Mouse (Mus musculus) stomach, postnatal 0 days (tissue): Measurements from ENCODE around the gene Gchfr. TPM values are rescaled to one million over a fixed set of nuclear protein-coding genes. Genes with fewer than 3 reads are reported as not detected.

Source experiments
- ATAC-seq: fragments of 200-750 bp; cut with Nextera tagmentation; 2 replicates; pipeline ENCODE4 v1.8.0; 2017; ENCODE audit not compliant: low FRiP score, low TSS enrichment
- DNase-seq: peaks from one replicate; pipeline ENCODE4 v3.0.0-alpha.2; 2016; ENCODE audit warnings: low spot score
- H3K27ac ChIP-seq: fragments of 300-500 bp; sonication (generic); replicated peaks from 2 replicates; pipeline ENCODE4 v1.5.1; 2014; ENCODE audit warnings: mild to moderate bottlenecking, control low read depth
- H3K27me3 ChIP-seq: fragments of 300-500 bp; sonication (generic); 2 replicates; pipeline ENCODE4 v1.6.1; 2014; ENCODE audit warnings: low read length; ENCODE audit not compliant: control insufficient read depth, insufficient read depth
- H3K36me3 ChIP-seq: fragments of 300-500 bp; sonication (generic); 2 replicates; pipeline ENCODE4 v1.6.1; 2014; ENCODE audit warnings: low read length, mixed read lengths; ENCODE audit not compliant: control insufficient read depth, insufficient read depth
- H3K4me1 ChIP-seq: fragments of 300-500 bp; sonication (generic); replicated peaks from 2 replicates; pipeline ENCODE4 v1.6.1; 2014; ENCODE audit warnings: antibody characterized with exemption; ENCODE audit not compliant: control insufficient read depth, insufficient read depth
- H3K4me2 ChIP-seq: fragments of 300-500 bp; sonication (generic); replicated peaks from 2 replicates; pipeline ENCODE4 v1.6.1; 2014; ENCODE audit warnings: low read depth, mild to moderate bottlenecking, control low read depth, moderate library complexity
- H3K4me3 ChIP-seq: fragments of 300-500 bp; sonication (generic); 2 replicates; pipeline ENCODE4 v1.5.1; 2014; ENCODE audit warnings: low read depth, low read length, control low read depth
- H3K9ac ChIP-seq: fragments of 300-500 bp; sonication (generic); 2 replicates; pipeline ENCODE4 v1.6.1; 2014; ENCODE audit warnings: mild to moderate bottlenecking, low read length, control low read depth, mixed read lengths
- H3K9me3 ChIP-seq: fragments of 300-500 bp; sonication (generic); 2 replicates; pipeline ENCODE4 v1.6.1; 2016; ENCODE audit warnings: low read length; ENCODE audit not compliant: control insufficient read depth
- CTCF ChIP-seq: IDR thresholded peaks from 2 replicates; pipeline ENCODE4 v1.5.1; 2016; ENCODE audit warnings: antibody characterized with exemption, low read depth, mild to moderate bottlenecking, moderate library complexity
- EP300 ChIP-seq: optimal IDR thresholded peaks from 2 replicates; pipeline ENCODE3; 2016; ENCODE audit warnings: antibody characterized with exemption
- WGBS: fragments of 180-500 bp; shearing (Covaris S2); extraction: QIAGEN DNeasy Blood & Tissue Kit; methylation state at CpG from one replicate; pipeline ENCODE4 v1.1.7; 2014; 5-methylcytosine and 5-hydroxymethylcytosine counted together
- polyA plus RNA-seq: library from polyadenylated mRNA; unstranded; fragments of >200 nt; fragmentation: Nextera tagmentation; extraction: Ambion mirVana; gene quantifications from 2 replicates; pipeline ENCODE4 v1.2.1, GENCODE M21; 2015

Gchfr gene
- polyA plus RNA-seq, 1 experiment from 2014 or later: 1.3 TPM

GRCm38 (mm10) chr2:119209176-119209507, 41.6 kb downstream of the Gchfr start:
- Histone ChIP-seq H3K4me1 (no peaks in the 10 kb centered on the region), H3K36me3 (peaks cover 10% of the 10 kb centered on the region), H3K4me2 (peak overlapping the region; percentile 70), H3K9ac (peak overlapping the region; percentile 60), H3K27ac (peak overlapping the region; percentile 19; the same call in 1 of the 2 replicates), H3K27me3 (no peaks in the 10 kb centered on the region), H3K4me3 (peak overlapping the region; percentile 58), H3K9me3 (no peaks in the 10 kb centered on the region)
- TF ChIP-seq EP300 (no peak), CTCF (no peak)
- ATAC-seq (no peak), DNase-seq (no peak)
- WGBS: 0% methylated on average over 13 of the region's 13 CpGs

Other genes starting within 250 kb of the Gchfr start
- gene Chst14, start 241.3 kb upstream of the Gchfr start, polyA plus RNA-seq: 13.6 and 14.2 TPM in 2 replicates
- 20.7 and 21.3 TPM in 2 replicates for gene Ccdc32, start 138.4 kb upstream of the Gchfr start, polyA plus RNA-seq
- gene Rpusd2, start 133.0 kb upstream of the Gchfr start, polyA plus RNA-seq: 1.8 and 2.0 TPM in 2 replicates
- 9.9 and 15.5 TPM in 2 replicates for gene Knl1, start 120.7 kb upstream of the Gchfr start, polyA plus RNA-seq
- 11.2 and 12.9 TPM in 2 replicates for gene Rad51, start 55.0 kb upstream of the Gchfr start, polyA plus RNA-seq
- 40.1 and 40.5 TPM in 2 replicates for gene Rmdn3, start 10.7 kb upstream of the Gchfr start, polyA plus RNA-seq
- 4.3 and 4.9 TPM in 2 replicates for gene Gm14137, start 6.7 kb downstream of the Gchfr start, polyA plus RNA-seq
- gene Zfyve19, start 40.8 kb downstream of the Gchfr start, polyA plus RNA-seq: 28.5 and 30.9 TPM in 2 replicates
- gene Dnajc17, start 41.0 kb downstream of the Gchfr start, polyA plus RNA-seq: 11.7 and 12.5 TPM in 2 replicates
- 0.57 and 0.81 TPM in 2 replicates for gene Ppp1r14d, start 62.1 kb downstream of the Gchfr start, polyA plus RNA-seq
- 70.9 and 80.2 TPM in 2 replicates for gene Spint1, start 69.6 kb downstream of the Gchfr start, polyA plus RNA-seq
- gene Rhov, start 103.5 kb downstream of the Gchfr start, polyA plus RNA-seq: 17.0 and 19.4 TPM in 2 replicates
- 7.7 and 8.0 TPM in 2 replicates for gene Vps18, start 121.0 kb downstream of the Gchfr start, polyA plus RNA-seq
- 3.7 TPM in 2 replicates for gene Dll4, start 158.0 kb downstream of the Gchfr start, polyA plus RNA-seq
- 2.0 and 2.6 TPM in 2 replicates for gene Chac1, start 183.5 kb downstream of the Gchfr start, polyA plus RNA-seq